Mouse (Mus musculus) forebrain, embryonic 12.5 days (tissue): ENCODE measurements around the gene Vmn1r32. TPM values are rescaled to one million over a fixed set of nuclear protein-coding genes. Genes with fewer than 3 reads are reported as not detected.
A peak's percentile ranks its signal among the peaks of the same experiment; 100 is the strongest.

ENCODE experiments used
- ATAC-seq: fragments of 200-750 bp; cut with Nextera tagmentation; 2 replicates; pipeline ENCODE4 v1.8.0; 2017; ENCODE audit warnings: moderate TSS enrichment; ENCODE audit not compliant: low FRiP score
- H3K27ac ChIP-seq: fragments of 300-500 bp; sonication (generic); 2 replicates; pipeline ENCODE4 v1.5.1; 2016; ENCODE audit warnings: mild to moderate bottlenecking
- H3K27me3 ChIP-seq: fragments of 300-500 bp; sonication (generic); 2 replicates; pipeline ENCODE4 v1.6.1; 2016; ENCODE audit warnings: mild to moderate bottlenecking
- H3K36me3 ChIP-seq: fragments of 300-500 bp; sonication (generic); replicated peaks from 2 replicates; pipeline ENCODE4 v1.6.1; 2016; ENCODE audit warnings: mild to moderate bottlenecking
- H3K4me1 ChIP-seq: fragments of 300-500 bp; sonication (generic); 2 replicates; pipeline ENCODE4 v1.6.1; 2016
- H3K4me2 ChIP-seq: fragments of 300-500 bp; sonication (generic); 2 replicates; pipeline ENCODE4 v1.6.1; 2016; ENCODE audit warnings: mild to moderate bottlenecking, moderate library complexity
- H3K4me3 ChIP-seq: fragments of 300-500 bp; sonication (generic); replicated peaks from 2 replicates; pipeline ENCODE4 v1.5.1; 2016; ENCODE audit warnings: mild to moderate bottlenecking
- H3K9ac ChIP-seq: fragments of 300-500 bp; sonication (generic); 2 replicates; pipeline ENCODE4 v1.6.1; 2016; ENCODE audit warnings: mild to moderate bottlenecking
- H3K9me3 ChIP-seq: fragments of 300-500 bp; sonication (generic); 2 replicates; pipeline ENCODE4 v1.6.1; 2016
- WGBS: fragments of 180-500 bp; shearing (Covaris S2); methylation state at CpG from one replicate; pipeline ENCODE4 v1.1.7; 2016; 5-methylcytosine and 5-hydroxymethylcytosine counted together
- polyA plus RNA-seq: library from polyadenylated mRNA; unstranded; fragments of >200 nt; fragmentation: Nextera tagmentation; extraction: Ambion mirVana; gene quantifications from 2 replicates; pipeline ENCODE4 v1.2.1, GENCODE M21; 2016

The Vmn1r32 gene
- 0.11 and 0.23 TPM in 2 replicates for polyA plus RNA-seq

DNA sequence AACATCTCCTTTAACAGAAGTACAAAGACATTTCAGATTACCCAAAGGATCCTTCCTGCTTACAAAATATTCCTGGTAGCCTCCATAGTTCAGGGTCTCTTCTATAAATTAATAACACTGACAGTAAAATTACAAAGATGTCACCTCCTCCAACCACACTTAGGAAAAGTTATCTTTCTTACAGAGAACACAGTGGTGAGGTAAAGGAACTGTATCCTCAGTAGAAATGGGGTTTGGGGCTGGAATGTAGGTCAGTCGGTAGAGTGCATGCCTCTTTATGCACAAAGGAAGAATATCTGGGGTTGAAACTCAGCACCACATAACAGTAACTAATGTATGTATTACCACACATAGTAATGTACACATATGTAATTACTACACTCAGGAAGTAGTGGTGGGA lies at the start of gene Vmn1r32:
Gene Vmn1r32 (minus strand): TSS at position 101 of the 400 bp plus-strand sequence.
- Histone ChIP-seq H3K9ac (no peak within 1 kb of the TSS), H3K4me3 (no peak within 1 kb of the TSS), H3K36me3 (no peaks in the 10 kb centered on the region), H3K27me3 (no peaks in the 10 kb centered on the region), H3K4me2 (no peak within 1 kb of the TSS), H3K4me1 (no peaks in the 10 kb centered on the region), H3K9me3 (no peaks in the 10 kb centered on the region), H3K27ac (no peak within 1 kb of the TSS)
- 88% methylated on average over 1 of the region's 1 CpGs for WGBS
- ATAC-seq, result no peak

DNA sequence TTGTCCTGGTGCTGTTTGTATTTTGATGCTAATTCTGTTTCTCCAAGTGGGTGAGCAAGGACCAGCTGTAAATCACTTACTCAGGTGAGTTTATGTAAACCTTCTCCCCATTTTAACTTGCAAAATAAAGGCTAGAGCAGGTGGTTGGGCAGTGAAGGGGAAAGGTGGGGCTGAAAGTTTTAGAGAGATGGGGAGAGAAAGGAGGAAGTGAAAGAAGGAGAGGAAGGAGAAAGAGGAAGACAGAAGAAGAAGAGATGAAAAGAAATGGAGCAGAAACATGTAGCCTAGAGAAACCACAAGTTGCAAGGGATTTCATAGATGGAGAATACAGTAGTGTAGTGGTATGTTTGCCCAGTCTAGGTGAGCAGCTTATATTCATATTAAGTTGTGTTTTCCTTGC lies 35.9 kb upstream of the Vmn1r32 start:
- no peaks in the 10 kb centered on the region for H3K27me3 ChIP-seq
- no peak overlapping the region for H3K27ac ChIP-seq
- no peaks in the 10 kb centered on the region for H3K36me3 ChIP-seq
- H3K4me2 ChIP-seq, result no peak overlapping the region
- H3K9me3 ChIP-seq, result no peaks in the 10 kb centered on the region
- no peak for ATAC-seq
- no peaks in the 10 kb centered on the region for H3K4me1 ChIP-seq
- H3K4me3 ChIP-seq, result no peak overlapping the region
- H3K9ac ChIP-seq, result no peak overlapping the region

GRCm38 (mm10) chr6:66535966-66536365 lies 23.9 kb downstream of the Vmn1r32 start:
- peak overlapping the region; percentile 77 for H3K9ac ChIP-seq
- peak overlapping the region; percentile 65 for H3K4me2 ChIP-seq
- no peaks in the 10 kb centered on the region for H3K9me3 ChIP-seq
- no peak overlapping the region for H3K27ac ChIP-seq
- H3K27me3 ChIP-seq, result no peaks in the 10 kb centered on the region
- peaks cover 21% of the 10 kb centered on the region for H3K4me1 ChIP-seq
- ATAC-seq, result no peak
- WGBS, result 18% methylated on average over 7 of the region's 7 CpGs
- peak overlapping the region; percentile 66 for H3K4me3 ChIP-seq
- H3K36me3 ChIP-seq, result peaks cover 18% of the 10 kb centered on the region

DNA sequence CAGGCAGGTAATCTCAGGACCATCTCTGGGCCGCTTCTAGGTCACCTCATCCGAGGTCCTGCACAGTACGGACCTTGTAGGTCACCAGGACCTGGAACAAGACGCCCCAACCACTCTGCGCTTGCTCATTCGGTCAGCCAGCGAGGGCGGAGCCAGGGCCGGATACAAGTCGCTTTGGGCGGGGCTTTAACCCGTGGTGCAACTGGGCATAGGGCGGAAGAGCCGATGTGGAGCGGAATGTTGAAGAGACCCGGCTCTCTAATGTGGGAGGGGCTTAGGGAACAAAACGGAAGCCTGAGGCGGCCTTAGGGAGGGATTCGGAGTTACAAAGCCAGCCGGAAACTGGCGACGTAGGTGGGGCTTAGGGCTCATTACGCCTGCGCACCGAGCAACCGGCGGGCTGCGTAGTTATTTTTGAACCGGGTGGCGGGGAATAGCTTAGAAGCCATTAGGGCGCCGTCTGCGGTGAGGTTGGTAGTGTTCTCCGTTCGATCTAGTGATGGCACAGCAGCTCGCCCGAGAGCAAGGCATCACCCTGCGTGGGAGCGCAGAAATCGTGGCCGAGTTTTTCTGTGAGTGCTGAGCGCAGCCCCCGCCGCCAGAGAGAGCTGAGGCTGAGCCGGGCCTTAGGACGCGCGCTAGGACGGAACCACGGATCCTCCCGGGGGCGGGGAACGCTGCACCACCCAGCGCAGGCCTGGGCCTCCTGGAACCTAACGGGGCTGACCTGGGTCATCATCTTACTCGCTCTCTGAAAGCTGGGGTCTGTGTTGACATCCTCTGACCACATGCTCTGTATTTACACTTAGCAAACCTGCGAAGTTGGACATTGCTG lies 24.7 kb downstream of the Vmn1r32 start, which contains the start of gene Mad2l1:
Gene Mad2l1 (plus strand): TSS at position 363 of the 835 bp plus-strand sequence.
- under 1% methylated on average over 57 of the region's 57 CpGs for WGBS
- ATAC-seq, result peak; percentile 99

DNA sequence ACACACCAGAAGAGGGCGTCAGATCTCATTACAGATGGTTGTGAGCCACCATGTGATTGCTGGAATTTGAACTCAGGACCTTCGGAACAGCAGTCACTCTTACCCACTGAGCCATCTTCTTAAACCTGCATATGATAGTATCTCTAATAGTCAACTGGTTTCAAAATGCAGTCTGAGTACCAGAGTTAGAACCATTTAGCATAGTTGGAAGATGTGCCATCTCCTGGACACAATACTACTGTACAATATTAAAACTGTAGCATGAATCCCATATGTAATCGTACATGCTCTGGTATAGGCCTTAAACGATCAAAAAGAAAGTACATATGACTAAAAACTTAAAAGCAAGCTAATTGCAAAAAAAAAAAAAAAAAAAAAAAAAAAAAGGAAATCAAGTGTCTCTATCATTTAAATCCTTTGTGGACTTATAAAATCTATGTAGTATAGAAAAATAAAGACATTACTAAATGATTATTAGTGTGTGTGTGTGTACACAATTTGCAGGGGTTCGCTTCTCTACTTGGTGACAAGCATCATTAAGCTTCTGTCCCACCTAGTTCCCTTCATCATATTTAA lies 25.4 kb downstream of the Vmn1r32 start:
- 81% methylated on average over 5 of the region's 5 CpGs for WGBS

More for the DNA sequence above, 24.7 kb downstream of the Vmn1r32 start, which contains the start of gene Mad2l1:
- H3K9me3 ChIP-seq, result no peaks in the 10 kb centered on the region
- no peaks in the 10 kb centered on the region for H3K27me3 ChIP-seq
- H3K9ac ChIP-seq, result peak within 1 kb of the TSS; percentile 77
- peak within 1 kb of the TSS; percentile 66 for H3K4me3 ChIP-seq
- peaks cover 13% of the 10 kb centered on the region for H3K36me3 ChIP-seq
- peak within 1 kb of the TSS; percentile 65 for H3K4me2 ChIP-seq
- peaks cover 21% of the 10 kb centered on the region for H3K4me1 ChIP-seq
- H3K27ac ChIP-seq, result peak within 1 kb of the TSS; percentile 85

GRCm38 (mm10) chr6:66533241-66533640 lies 26.7 kb downstream of the Vmn1r32 start:
- WGBS, result 38% methylated on average over 3 of the region's 3 CpGs
- no peaks in the 10 kb centered on the region for H3K27me3 ChIP-seq
- no peak overlapping the region for H3K4me2 ChIP-seq
- no peak overlapping the region for H3K4me3 ChIP-seq
- no peak overlapping the region for H3K27ac ChIP-seq
- H3K9ac ChIP-seq, result no peak overlapping the region
- no peaks in the 10 kb centered on the region for H3K9me3 ChIP-seq
- H3K4me1 ChIP-seq, result peaks cover 21% of the 10 kb centered on the region
- no peaks in the 10 kb centered on the region for H3K36me3 ChIP-seq
- no peak for ATAC-seq

More for the DNA sequence above, 25.4 kb downstream of the Vmn1r32 start:
- H3K9ac ChIP-seq, result peak overlapping the region; percentile 55
- peak overlapping the region; percentile 65 for H3K4me2 ChIP-seq
- ATAC-seq, result no peak
- H3K4me1 ChIP-seq, result peaks cover 21% of the 10 kb centered on the region
- no peaks in the 10 kb centered on the region for H3K9me3 ChIP-seq
- peaks cover 5% of the 10 kb centered on the region for H3K36me3 ChIP-seq
- H3K27ac ChIP-seq, result peak overlapping the region; percentile 82
- H3K27me3 ChIP-seq, result no peaks in the 10 kb centered on the region
- H3K4me3 ChIP-seq, result peak overlapping the region; percentile 66

DNA sequence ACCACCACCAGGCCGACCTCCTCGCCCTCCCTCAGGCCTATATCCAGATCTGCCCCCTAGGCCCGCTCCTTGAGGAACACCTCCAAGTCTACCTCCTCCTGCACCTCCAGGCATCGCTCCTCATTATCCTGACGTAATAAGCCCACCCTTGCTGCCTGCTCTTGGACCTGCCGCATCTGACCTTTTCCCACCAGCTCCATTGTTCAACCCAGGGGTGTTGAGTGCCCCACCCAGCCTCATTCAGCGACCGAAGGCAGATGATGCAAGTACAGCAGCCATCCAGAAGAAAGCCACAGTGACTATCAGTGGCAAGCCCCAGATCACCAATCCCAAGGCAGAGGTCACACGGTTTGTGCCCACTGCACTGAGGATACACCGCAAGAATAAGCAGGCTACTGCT lies 31.5 kb downstream of the Vmn1r32 start:
- H3K4me1 ChIP-seq, result no peaks in the 10 kb centered on the region
- ATAC-seq, result no peak
- no peak overlapping the region for H3K4me3 ChIP-seq
- 89% methylated on average over 10 of the region's 10 CpGs for WGBS
- no peaks in the 10 kb centered on the region for H3K9me3 ChIP-seq
- H3K27me3 ChIP-seq, result no peaks in the 10 kb centered on the region
- H3K36me3 ChIP-seq, result no peaks in the 10 kb centered on the region
- H3K27ac ChIP-seq, result no peak overlapping the region
- H3K4me2 ChIP-seq, result no peak overlapping the region
- H3K9ac ChIP-seq, result no peak overlapping the region

GRCm38 (mm10) chr6:66516368-66516767 lies 43.5 kb downstream of the Vmn1r32 start:
- Histone ChIP-seq H3K27ac (no peak overlapping the region), H3K4me2 (no peak overlapping the region), H3K4me1 (no peaks in the 10 kb centered on the region), H3K27me3 (no peaks in the 10 kb centered on the region), H3K9me3 (no peaks in the 10 kb centered on the region), H3K4me3 (no peak overlapping the region), H3K36me3 (no peaks in the 10 kb centered on the region), H3K9ac (no peak overlapping the region)
- WGBS, result 89% methylated on average over 5 of the region's 5 CpGs
- ATAC-seq, result no peak

Other genes with a start within 250 kb of the Vmn1r32 start
- gene Mad2l1, start 24.7 kb downstream of the Vmn1r32 start, polyA plus RNA-seq, result 108 and 114 TPM in 2 replicates
- gene Vmn1r33, start 58.2 kb upstream of the Vmn1r32 start, polyA plus RNA-seq, result not detected in 2 replicates
- gene Vmn1r34, start 83.8 kb upstream of the Vmn1r32 start, polyA plus RNA-seq, result not detected in 2 replicates
- not detected in 2 replicates for gene Vmn1r35, start 125.8 kb upstream of the Vmn1r32 start, polyA plus RNA-seq
- not detected in 2 replicates for gene Vmn1r36, start 159.1 kb upstream of the Vmn1r32 start, polyA plus RNA-seq
- not detected in 2 replicates for gene Vmn1r37, start 169.3 kb upstream of the Vmn1r32 start, polyA plus RNA-seq
- gene Vmn1r38, start 222.5 kb upstream of the Vmn1r32 start, polyA plus RNA-seq, result not detected in 2 replicates